24 mouse cellular contexts compared by ENCODE assay signal in the genomic region with DNA sequence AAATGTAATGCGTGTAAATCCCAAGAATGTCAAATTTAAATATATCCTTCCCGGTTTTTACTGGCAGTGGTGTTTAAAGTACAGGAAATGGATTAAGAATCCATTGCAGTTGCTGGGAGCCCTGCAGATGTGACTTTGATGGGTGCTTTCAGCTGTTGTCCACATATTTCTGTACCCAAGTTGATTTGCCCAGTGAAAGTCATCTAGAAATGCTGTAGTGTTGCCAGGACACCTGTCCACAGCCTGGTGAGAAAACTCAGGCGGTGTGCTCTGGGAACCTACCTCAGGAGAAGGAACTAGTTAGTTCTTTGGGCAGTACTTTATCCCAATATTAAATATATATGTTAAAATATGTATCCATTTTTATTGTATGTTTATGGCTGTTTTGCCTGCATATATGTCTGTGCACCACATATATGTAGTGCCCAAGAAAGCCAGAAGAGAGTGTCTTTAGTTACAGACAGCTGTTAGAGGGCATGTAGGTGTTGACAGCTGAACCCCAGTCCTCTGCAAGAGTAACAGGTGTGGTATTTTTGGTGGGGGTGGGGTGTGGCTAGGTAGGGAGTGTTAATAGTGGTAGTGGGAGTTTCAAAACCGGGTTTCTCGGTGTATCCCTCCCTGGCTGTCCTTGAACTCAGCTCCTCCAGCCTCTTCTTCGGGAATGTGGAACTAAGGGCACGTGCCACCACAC. TPM values are rescaled to one million over a fixed set of nuclear protein-coding genes. Genes with fewer than 3 reads are reported as not detected.
"Had no signal": no experiment of that assay in that cellular context is flagged by ENCODE, and none has a peak within 500 bp of the region (broad histone marks: within the 10 kb centered on the region; RNA-seq: fewer than 3 reads in every experiment).

No protein-coding gene starts in this region.

- H3K4me3 ChIP-seq: lung, embryonic 15.5 days; megakaryocyte, embryonic 14.5 days; midbrain, embryonic 13.5 days; midbrain, embryonic 15.5 days; neural tube, embryonic 13.5 days; neural tube, embryonic 15.5 days; stomach, embryonic 15.5 days had no signal

- H3K36me3 ChIP-seq: midbrain, embryonic 15.5 days had no signal

- H3K9ac ChIP-seq: liver, postnatal 0 days; lung, embryonic 15.5 days; midbrain, embryonic 13.5 days; midbrain, embryonic 15.5 days; neural tube, embryonic 13.5 days; neural tube, embryonic 15.5 days; stomach, embryonic 15.5 days had no signal

- H3K4me1 ChIP-seq: lung, embryonic 15.5 days; megakaryocyte, embryonic 14.5 days; midbrain, embryonic 13.5 days; midbrain, embryonic 15.5 days; neural tube, embryonic 13.5 days; neural tube, embryonic 15.5 days; stomach, embryonic 15.5 days had no signal

- H3K27me3 ChIP-seq: lung, embryonic 15.5 days; megakaryocyte, embryonic 14.5 days; midbrain, embryonic 13.5 days; midbrain, embryonic 15.5 days; neural tube, embryonic 13.5 days; neural tube, embryonic 15.5 days; stomach, embryonic 15.5 days had no signal

- H3K9me3 ChIP-seq: lung, embryonic 15.5 days; megakaryocyte, embryonic 14.5 days; midbrain, embryonic 13.5 days; midbrain, embryonic 15.5 days; neural tube, embryonic 13.5 days; neural tube, embryonic 15.5 days; stomach, embryonic 15.5 days had no signal

- ATAC-seq: liver, postnatal 0 days; lung, postnatal 0 days; midbrain, embryonic 13.5 days; midbrain, embryonic 15.5 days had no signal

- H3K27ac ChIP-seq: lung, embryonic 15.5 days; macrophage; midbrain, embryonic 13.5 days; midbrain, embryonic 15.5 days; neural tube, embryonic 13.5 days; neural tube, embryonic 15.5 days; stomach, embryonic 15.5 days; stomach, postnatal 0 days had no signal

- H3K4me2 ChIP-seq: lung, embryonic 15.5 days; midbrain, embryonic 11.5 days; midbrain, embryonic 13.5 days; midbrain, embryonic 15.5 days; neural tube, embryonic 13.5 days; neural tube, embryonic 15.5 days; stomach, embryonic 15.5 days had no signal

- DNase-seq: liver, postnatal 0 days; lung, adult 2 months; lung, postnatal 14 days; lung, postnatal 36 days; retina, postnatal 1 day; right cerebral cortex, adult 18-20 months; right cerebral cortex, postnatal 25 days; right cerebral cortex, postnatal 4 days; spleen, adult 18-20 months; thymus, adult 2 months; thymus, postnatal 25 days; thymus, postnatal 4 days had no signal

RNA-seq across cellular contexts. Expression of gene Hal, which starts 25.7 kb away (rescaled TPM):
- total RNA-seq: monocyte, adult 5-6 weeks had no signal
- polyA plus RNA-seq: lung, embryonic 15.5 days; lung, postnatal 0 days; midbrain, embryonic 11.5 days; neural tube, embryonic 13.5 days had no signal
